Mouse (Mus musculus) inflammation-experienced regulatory T-cells (primary cell): ENCODE measurements around the gene H2afv. TPM values are rescaled to one million over a fixed set of nuclear protein-coding genes. Genes with fewer than 3 reads are reported as not detected.

ENCODE experiments used
- polyA plus RNA-seq, 2 experiments: library from polyadenylated mRNA; unstranded; fragments of 100-300 nt; shearing (Covaris generic); gene quantifications; one replicate each; pipeline ENCODE4 v1.2.1; 2017

The H2afv gene
- 100 to 1,000 TPM; 147 to 216 TPM for polyA plus RNA-seq

DNA sequence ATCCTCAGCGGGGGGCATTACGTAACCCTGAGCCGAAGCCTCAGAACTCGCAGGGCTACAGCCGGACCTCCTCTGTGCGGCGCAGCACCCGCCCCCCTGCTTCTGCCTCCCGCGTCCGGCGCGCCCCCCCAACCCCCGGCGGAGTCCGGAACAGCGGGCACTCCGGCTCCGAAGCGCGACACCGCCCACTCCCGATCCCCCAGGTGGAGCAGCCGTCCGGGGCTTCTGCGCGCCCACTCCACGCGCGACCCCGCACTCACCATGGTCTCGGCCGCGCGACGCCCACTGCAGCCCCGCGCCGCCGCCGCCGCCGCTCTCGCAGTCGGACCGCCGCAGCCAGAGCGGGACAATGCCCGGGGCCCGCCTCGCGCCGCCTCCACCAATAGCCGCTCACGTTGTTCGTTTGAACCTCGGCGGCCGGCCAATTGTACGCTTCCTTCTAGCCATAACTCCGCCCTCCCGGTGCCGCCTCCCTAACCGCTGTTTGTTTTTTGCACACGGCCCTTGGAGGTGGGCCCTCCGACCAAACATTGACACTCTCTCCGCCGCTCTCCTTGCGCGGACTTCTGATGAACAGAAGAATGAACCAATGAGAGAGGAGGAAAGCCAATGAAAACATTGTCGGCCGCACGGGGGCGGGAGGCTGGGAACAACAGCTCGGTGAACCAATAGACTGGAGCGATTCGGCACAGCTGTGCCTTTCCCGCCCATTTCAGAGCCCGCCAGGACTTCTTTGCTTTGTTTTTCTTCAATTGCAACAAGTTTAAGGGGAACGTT lies at the start of gene H2afv:
Gene H2afv (minus strand): TSS at position 367 of the 777 bp plus-strand sequence.

GRCm38 (mm10) chr11:6475867-6476484 lies 31.7 kb upstream of the H2afv start, which contains the start of gene Purb:
Gene Purb (minus strand): TSS chr11:6475917.

DNA sequence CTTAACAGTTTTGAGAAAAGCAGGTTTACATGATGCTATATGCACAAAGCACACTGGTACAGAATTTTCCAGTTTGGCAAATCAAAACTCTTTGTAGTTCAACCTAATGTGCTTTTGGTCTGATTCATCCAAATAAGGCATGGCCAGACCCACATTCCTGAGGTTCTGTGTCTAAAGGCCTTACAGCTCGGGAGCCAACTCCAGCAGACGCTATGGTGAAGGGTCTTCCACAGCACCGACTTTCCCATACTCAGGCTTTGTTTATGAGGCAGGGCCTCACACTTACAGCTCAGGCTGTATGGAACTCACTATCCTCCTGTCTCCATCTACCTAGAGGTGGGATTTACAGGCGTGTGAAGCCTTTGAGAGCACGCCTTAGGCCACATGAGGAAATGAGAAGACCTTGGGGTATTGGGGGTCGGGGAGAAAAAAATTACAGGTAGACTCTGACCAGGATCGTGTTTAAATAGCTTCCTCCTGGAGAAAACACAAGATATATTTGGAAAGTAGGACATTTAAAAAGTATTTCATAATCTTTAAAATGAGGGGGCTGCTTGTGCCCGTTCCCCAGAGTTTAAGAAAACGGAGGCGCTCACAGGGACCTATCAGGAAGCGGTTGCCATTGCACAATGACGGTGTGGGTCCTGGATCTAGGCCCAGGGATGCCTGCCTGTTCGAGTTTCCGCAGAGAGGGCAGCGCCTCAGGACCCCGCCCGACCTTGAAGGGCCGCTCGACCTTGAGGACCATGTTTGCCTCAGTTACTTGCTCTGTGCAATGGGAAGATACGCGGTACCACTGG lies 29.3 kb downstream of the H2afv start, which contains the start of gene Ppia:
Gene Ppia (plus strand): TSS at position 693 of the 800 bp plus-strand sequence.

DNA sequence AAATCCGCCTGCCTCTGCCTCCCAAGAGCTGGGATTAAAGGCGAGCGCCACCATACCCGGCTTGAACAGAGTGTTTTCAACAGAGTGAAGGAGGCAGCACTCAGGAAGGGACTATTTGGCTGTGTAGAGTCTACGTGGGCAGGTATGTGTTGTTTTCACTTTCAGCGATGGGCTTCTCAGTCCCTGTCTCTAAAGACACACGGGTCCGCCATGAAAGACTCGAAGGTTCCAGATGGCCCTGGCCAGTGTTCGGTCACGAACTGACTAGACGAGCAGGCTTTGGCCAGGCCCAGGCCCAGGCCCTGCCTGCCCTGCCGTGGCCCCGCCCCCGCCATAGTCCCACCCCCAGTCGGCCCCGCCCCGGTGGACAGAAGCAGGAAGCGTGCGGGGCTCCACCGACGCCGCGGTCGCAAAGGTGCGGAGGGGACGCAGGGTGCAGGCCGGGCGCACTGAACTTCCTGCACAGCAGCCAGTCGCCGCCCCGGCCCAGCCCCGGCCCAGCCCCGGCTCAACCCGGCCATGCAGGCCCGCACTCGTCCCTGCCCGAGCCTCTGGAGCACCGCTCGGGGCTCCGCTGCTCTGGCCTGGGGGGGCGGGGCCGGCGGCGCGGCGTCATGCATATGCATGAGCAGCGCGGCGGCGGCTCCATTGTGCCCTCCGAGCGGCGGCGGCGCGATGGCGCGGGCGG lies 55.4 kb downstream of the H2afv start, which contains the start of gene Zmiz2:
Gene Zmiz2 (plus strand): TSS at position 349 of the 688 bp plus-strand sequence.

Other genes starting within 250 kb of the H2afv start
- gene A730071L15Rik, start 244.4 kb downstream of the H2afv start, polyA plus RNA-seq, result under 1 TPM in 1 of 2 experiments, not detected in 1; 0.49 TPM
- gene Nudcd3, start 244.0 kb downstream of the H2afv start, polyA plus RNA-seq, result 10 to 100 TPM; 42.5 to 54.4 TPM
- gene Npc1l1, start 214.3 kb downstream of the H2afv start, polyA plus RNA-seq, result under 1 TPM; 0.34 to 0.77 TPM
- 10 to 100 TPM; 65.5 to 90.0 TPM for gene Ddx56, start 176.7 kb downstream of the H2afv start, polyA plus RNA-seq
- 10 to 100 TPM; 68.2 to 70.8 TPM for gene Tmed4, start 169.6 kb downstream of the H2afv start, polyA plus RNA-seq
- gene Ogdh, start 152.8 kb downstream of the H2afv start, polyA plus RNA-seq, result 100 to 1,000 TPM; 173 to 213 TPM
- gene Zmiz2, start 55.4 kb downstream of the H2afv start, polyA plus RNA-seq, result 10 to 100 TPM; 81.4 to 93.6 TPM
- 1,000 to 10,000 TPM; 3,718 to 4,214 TPM for gene Ppia, start 29.0 kb downstream of the H2afv start, polyA plus RNA-seq
- gene Purb, start 31.5 kb upstream of the H2afv start, polyA plus RNA-seq, result 10 to 100 TPM; 18.9 to 21.2 TPM
- 100 to 1,000 TPM; 156 to 184 TPM for gene Myo1g, start 76.5 kb upstream of the H2afv start, polyA plus RNA-seq
- 100 to 1,000 TPM; 313 to 331 TPM for gene Ccm2, start 102.4 kb upstream of the H2afv start, polyA plus RNA-seq
- gene Nacad, start 161.6 kb upstream of the H2afv start, polyA plus RNA-seq, result under 1 TPM; 0.30 to 0.67 TPM
- gene Tbrg4, start 181.6 kb upstream of the H2afv start, polyA plus RNA-seq, result 10 to 100 TPM; 12.0 to 17.0 TPM
- 1 to 10 TPM in 1 of 2 experiments, not detected in 1; 1.1 TPM for gene Wap, start 194.2 kb upstream of the H2afv start, polyA plus RNA-seq
- 10 to 100 TPM in 1 of 2 experiments, 1 to 10 TPM in 1; 4.5 to 17.1 TPM for gene Ramp3, start 214.1 kb upstream of the H2afv start, polyA plus RNA-seq